12 mouse cellular contexts compared by ENCODE assay signal in genomic region chr12:54205731-54206130, GRCm38 (mm10).
"Had no signal": no experiment of that assay in that cellular context is flagged by ENCODE, and none has a peak within 500 bp of the region (broad histone marks: within the 10 kb centered on the region; RNA-seq: fewer than 3 reads in every experiment).

No protein-coding gene starts in this region.

- H3K4me2 ChIP-seq: lung, embryonic 14.5 days; midbrain, embryonic 12.5 days; neural tube, embryonic 13.5 days; neural tube, embryonic 15.5 days; stomach, embryonic 15.5 days had no signal

- ATAC-seq: midbrain, embryonic 16.5 days had no signal

- H3K4me3 ChIP-seq: midbrain, embryonic 10.5 days; midbrain, embryonic 12.5 days; myocyte; neural tube, embryonic 13.5 days; neural tube, embryonic 15.5 days; stomach, embryonic 15.5 days had no signal

- DNase-seq: right cerebral cortex, adult 18-20 months; right cerebral cortex, postnatal 25 days; right cerebral cortex, postnatal 4 days had no signal

- H3K36me3 ChIP-seq: midbrain, embryonic 10.5 days; midbrain, embryonic 12.5 days; neural tube, embryonic 13.5 days; neural tube, embryonic 15.5 days; stomach, embryonic 15.5 days had no signal

- H3K9me3 ChIP-seq: midbrain, embryonic 12.5 days; neural tube, embryonic 13.5 days; neural tube, embryonic 15.5 days; stomach, embryonic 15.5 days had no signal

- H3K27ac ChIP-seq: midbrain, embryonic 10.5 days; midbrain, embryonic 12.5 days; neural tube, embryonic 13.5 days; neural tube, embryonic 15.5 days; stomach, postnatal 0 days had no signal

- H3K9ac ChIP-seq: lung, embryonic 14.5 days; midbrain, embryonic 12.5 days; neural tube, embryonic 13.5 days; neural tube, embryonic 15.5 days; stomach, embryonic 15.5 days had no signal

- H3K27me3 ChIP-seq: stomach, embryonic 15.5 days had no signal
